Mouse (Mus musculus) cerebellum, adult 2 months (tissue): Measurements from ENCODE around the gene Cytip.

Experiments
- CTCF ChIP-seq: fragments of 200-500 bp; IDR thresholded peaks from 2 replicates; pipeline ENCODE4 v1.5.1; 2011; ENCODE audit warnings: low read depth, mild to moderate bottlenecking, control low read depth, low read length, moderate library complexity, borderline replicate concordance; ENCODE audit not compliant: insufficient read depth
- POLR2A ChIP-seq: fragments of 200-500 bp; IDR thresholded peaks from 2 replicates; pipeline ENCODE4 v1.6.1; 2011; ENCODE audit warnings: low read length, control low read depth, borderline replicate concordance; ENCODE audit not compliant: insufficient read depth

- no peak for TF ChIP-seq CTCF
- no peak for TF ChIP-seq POLR2A
Measured at GRCm38 (mm10) chr2:58146572-58146971, 48.8 kb downstream of the Cytip start.
